In genomic region chr2:27915726-27916125, GRCm38 (mm10) we compare ENCODE assay signal across 7 mouse cellular contexts. TPM values are rescaled to one million over a fixed set of nuclear protein-coding genes. Genes with fewer than 3 reads are reported as not detected.
DNase-seq lines count a peak whose midpoint lies in the region; ATAC-seq and TF ChIP-seq lines count a peak whose summit lies in the region.

No protein-coding gene starts in this region.

- no peak; the same call in 1 of the 2 replicates for ATAC-seq in lung, postnatal 0 days
- no peak for ATAC-seq in megakaryocyte, adult 5-6 weeks (ENCODE audit: poor library complexity, severe bottlenecking)
- no peak; the same call in 1 of the 2 replicates for ATAC-seq in granulocyte monocyte progenitor cell, adult 5-6 weeks (replicated peaks; ENCODE audit: poor library complexity, severe bottlenecking)

- 49% methylated on average over 4 of the region's 4 CpGs for whole genome bisulfite sequencing in lung, postnatal 0 days

- no peaks in the 10 kb centered on the region for H3K4me1 ChIP-seq in lung, postnatal 0 days (ENCODE audit: insufficient read depth, low read depth, low read length)

- no peaks in the 10 kb centered on the region for H3K36me3 ChIP-seq in lung, postnatal 0 days (ENCODE audit: insufficient read depth, low read length)

- no peaks in the 10 kb centered on the region for H3K9me3 ChIP-seq in lung, postnatal 0 days (ENCODE audit: low read length)

- TF ChIP-seq EP300 in lung, postnatal 0 days (IDR thresholded peaks at IDR 0.05) = no peak

- H3K27me3 ChIP-seq in lung, postnatal 0 days (replicated peaks; ENCODE audit: insufficient read depth, low read length) = no peaks in the 10 kb centered on the region

- no peak overlapping the region for H3K27ac ChIP-seq in lung, postnatal 0 days (ENCODE audit: low read length)

- no peak overlapping the region for H3K4me2 ChIP-seq in lung, postnatal 0 days (replicated peaks; ENCODE audit: low read depth, low read length)

- TF ChIP-seq CTCF in lung, postnatal 0 days (IDR thresholded peaks at IDR 0.05) = peak; percentile 77

- no peak overlapping the region for H3K9ac ChIP-seq in lung, postnatal 0 days (replicated peaks; ENCODE audit: low read depth)

- peak; percentile 20 for DNase-seq in kidney, adult 18-20 months
- DNase-seq in kidney, adult 11 months = no peak
- DNase-seq in ES-CJ7 (ENCODE audit: low read depth, low spot score) = peak; percentile 20
- peak; percentile 44 for DNase-seq in brain, adult 2 months (ENCODE audit: low read depth, low spot score)
- DNase-seq in lung, postnatal 0 days (ENCODE audit: low spot score) = peak; percentile 13

- H3K4me3 ChIP-seq in lung, postnatal 0 days (ENCODE audit: low read depth, low read length) = no peak overlapping the region

RNA-seq across cellular contexts. Expression of gene Col5a1, which starts 29.5 kb away (rescaled TPM):
- 47.7 and 50.7 TPM in 2 replicates for polyA plus RNA-seq in lung, postnatal 0 days (2015; fragmentation: Nextera tagmentation; extraction: Ambion mirVana)
- total RNA-seq in megakaryocyte, adult 5-6 weeks (2015) = 0.78 and 2.2 TPM in 2 replicates
- total RNA-seq in megakaryocyte, adult 5-6 weeks (2017) = 0.77 and 1.1 TPM in 2 replicates
- total RNA-seq in granulocyte monocyte progenitor cell, adult 5-6 weeks (2014; fragmentation: Nextera tagmentation) = not detected in 2 replicates
- not detected in 2 replicates for total RNA-seq in granulocyte monocyte progenitor cell, adult 5-6 weeks (2017)
